Mouse (Mus musculus): ENCODE data around the gene Abca12.

- no peak for TF ChIP-seq CTCF (IDR thresholded peaks at IDR 0.05; ENCODE audit: low read depth, low read length)
- no peak for TF ChIP-seq POLR2A (IDR thresholded peaks at IDR 0.05; ENCODE audit: extremely low read depth, insufficient read depth, low read length)
Measured at GRCm38 (mm10) chr1:71291917-71292316, 122.8 kb downstream of the Abca12 start.
